Mouse (Mus musculus): ENCODE measurements around the gene Dr1.
A peak's percentile ranks its signal among the peaks of the same experiment; 100 is the strongest.
"Not testable (repeated sequence)": the region's sequence is repeated elsewhere in the genome, so short reads cannot be mapped to it uniquely, and the experiment has no call there.

The Dr1 gene

GRCm38 (mm10) chr5:108268127-108269062 lies at the start of gene Dr1:
Gene Dr1, plus strand, starts transcription at chr5:108268897.
- H3K27me3 ChIP-seq (ENCODE audit: control insufficient read depth, insufficient read depth, low read length, poor library complexity, severe bottlenecking) = no peaks in the 10 kb centered on the region
- H3K36me3 ChIP-seq (ENCODE audit: control insufficient read depth, insufficient read depth, low read length, poor library complexity, severe bottlenecking) = no peaks in the 10 kb centered on the region
- peak; percentile 91 for DNase-seq (ENCODE audit: low read depth, low spot score)

- Histone ChIP-seq H3K36me3 (ENCODE audit: control insufficient read depth, insufficient read depth, low read length, poor library complexity, severe bottlenecking) (no peaks in the 10 kb centered on the region), H3K27me3 (ENCODE audit: control insufficient read depth, insufficient read depth, low read length, poor library complexity, severe bottlenecking) (no peaks in the 10 kb centered on the region)
- peak; percentile 5 for DNase-seq (ENCODE audit: low read depth, low spot score)
Measured at GRCm38 (mm10) chr5:108224077-108224476, 44.6 kb upstream of the Dr1 start.

DNA sequence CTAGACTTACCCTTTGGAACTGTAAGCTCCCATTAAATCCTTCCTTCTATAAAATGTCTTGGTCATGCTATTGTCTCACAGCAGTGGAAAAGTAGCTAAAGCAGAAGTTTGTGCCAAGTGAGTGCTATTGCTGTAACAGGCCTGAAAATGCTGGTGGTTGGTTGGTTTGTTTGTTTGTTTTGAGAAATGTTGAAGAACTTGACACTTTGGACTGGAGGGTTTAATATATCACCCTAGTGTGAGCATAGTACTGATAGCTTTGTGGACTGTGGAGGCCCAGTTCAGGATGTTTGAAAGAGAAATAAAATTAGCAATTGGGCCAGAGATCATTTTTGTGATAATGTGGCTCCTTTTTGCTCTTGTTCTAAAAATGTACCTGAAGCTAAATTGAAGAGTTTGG lies 42.5 kb upstream of the Dr1 start:
- Histone ChIP-seq H3K27me3 (ENCODE audit: control insufficient read depth, insufficient read depth, low read length, poor library complexity, severe bottlenecking) (no peaks in the 10 kb centered on the region), H3K36me3 (ENCODE audit: control insufficient read depth, insufficient read depth, low read length, poor library complexity, severe bottlenecking) (no peaks in the 10 kb centered on the region)
- DNase-seq (ENCODE audit: low read depth, low spot score) = no peak

- DNase-seq (ENCODE audit: low read depth, low spot score) = peak; percentile 31
- Histone ChIP-seq H3K27me3 (ENCODE audit: control insufficient read depth, insufficient read depth, low read length, poor library complexity, severe bottlenecking) (no peaks in the 10 kb centered on the region), H3K36me3 (ENCODE audit: control insufficient read depth, insufficient read depth, low read length, poor library complexity, severe bottlenecking) (no peaks in the 10 kb centered on the region)
Measured at GRCm38 (mm10) chr5:108246314-108246765, 22.4 kb upstream of the Dr1 start.

DNA sequence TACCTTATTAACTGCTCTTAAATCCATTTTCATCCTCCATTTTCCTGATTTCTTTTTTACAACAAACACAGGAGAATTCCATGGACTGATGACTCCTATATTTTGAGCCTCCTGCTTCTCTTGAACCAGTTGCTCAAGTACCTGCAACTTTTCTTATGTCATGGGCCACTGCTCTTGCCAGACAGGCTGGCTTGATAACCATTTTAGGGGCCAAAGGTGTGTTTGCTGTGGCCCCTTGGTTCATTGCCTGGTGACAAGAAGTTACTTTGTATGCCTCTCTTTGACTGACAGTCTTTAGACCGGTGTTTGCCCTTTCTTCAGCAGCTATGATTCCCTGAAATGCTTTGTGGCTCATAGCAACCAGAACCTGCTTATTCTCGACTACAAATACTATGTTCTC lies 18.7 kb upstream of the Dr1 start:
- no peak for DNase-seq (ENCODE audit: low read depth, low spot score)
- H3K27me3 ChIP-seq (ENCODE audit: control insufficient read depth, insufficient read depth, low read length, poor library complexity, severe bottlenecking) = no peaks in the 10 kb centered on the region
- no peaks in the 10 kb centered on the region for H3K36me3 ChIP-seq (ENCODE audit: control insufficient read depth, insufficient read depth, low read length, poor library complexity, severe bottlenecking)

DNA sequence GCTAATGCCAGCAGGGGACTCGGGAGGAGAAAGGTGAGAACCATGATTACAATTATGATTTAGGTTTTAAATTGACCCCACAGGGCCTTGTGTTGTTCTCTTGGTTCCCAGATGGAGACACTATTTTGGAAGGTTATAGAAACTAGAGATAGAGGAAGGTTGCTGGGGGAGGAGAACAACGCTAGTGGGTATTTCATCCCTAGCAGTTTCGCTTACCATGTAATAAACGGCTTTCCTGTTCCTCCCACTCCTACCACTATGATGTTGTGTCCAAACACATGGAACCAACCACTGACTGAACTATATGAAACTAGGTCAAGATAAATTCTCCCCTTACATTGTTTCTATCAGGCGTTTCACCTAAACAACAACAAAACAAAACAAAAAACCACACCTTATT lies 13.4 kb upstream of the Dr1 start:
- no peaks in the 10 kb centered on the region for H3K36me3 ChIP-seq (ENCODE audit: control insufficient read depth, insufficient read depth, low read length, poor library complexity, severe bottlenecking)
- DNase-seq (ENCODE audit: low read depth, low spot score) = no peak
- no peaks in the 10 kb centered on the region for H3K27me3 ChIP-seq (ENCODE audit: control insufficient read depth, insufficient read depth, low read length, poor library complexity, severe bottlenecking)

- no peak for DNase-seq (ENCODE audit: low read depth, low spot score)
- H3K27me3 ChIP-seq (ENCODE audit: control insufficient read depth, insufficient read depth, low read length, poor library complexity, severe bottlenecking) = no peaks in the 10 kb centered on the region
- H3K36me3 ChIP-seq (ENCODE audit: control insufficient read depth, insufficient read depth, low read length, poor library complexity, severe bottlenecking) = no peaks in the 10 kb centered on the region
Measured at GRCm38 (mm10) chr5:108262722-108263121, 6.0 kb upstream of the Dr1 start.

DNA sequence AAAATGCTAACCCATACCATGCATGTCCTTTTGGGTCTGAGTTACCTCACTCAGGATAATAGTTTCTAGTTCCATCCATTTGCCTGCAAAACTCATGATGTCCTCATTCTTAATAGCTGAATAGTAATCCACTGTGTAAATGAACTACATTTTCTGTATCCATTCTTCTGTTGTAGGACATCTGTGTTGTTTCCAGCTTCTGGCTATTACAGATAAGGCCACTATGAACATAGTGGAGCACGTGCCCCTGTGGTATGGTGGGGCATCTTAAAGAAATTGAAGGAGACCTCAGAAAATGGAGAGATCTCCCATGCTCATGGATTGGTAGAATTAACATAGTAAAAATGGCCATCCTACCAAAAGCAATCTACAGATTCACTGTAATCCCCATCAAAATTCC lies 4.9 kb upstream of the Dr1 start:
- not testable (repeated sequence) for H3K27me3 ChIP-seq (ENCODE audit: control insufficient read depth, insufficient read depth, low read length, poor library complexity, severe bottlenecking); DNase-seq (ENCODE audit: low read depth, low spot score); H3K36me3 ChIP-seq (ENCODE audit: control insufficient read depth, insufficient read depth, low read length, poor library complexity, severe bottlenecking)

- Histone ChIP-seq H3K36me3 (ENCODE audit: control insufficient read depth, insufficient read depth, low read length, poor library complexity, severe bottlenecking) (no peaks in the 10 kb centered on the region), H3K27me3 (ENCODE audit: control insufficient read depth, insufficient read depth, low read length, poor library complexity, severe bottlenecking) (no peaks in the 10 kb centered on the region)
- DNase-seq (ENCODE audit: low read depth, low spot score) = no peak
Measured at GRCm38 (mm10) chr5:108266990-108267389, 1.7 kb upstream of the Dr1 start.

DNA sequence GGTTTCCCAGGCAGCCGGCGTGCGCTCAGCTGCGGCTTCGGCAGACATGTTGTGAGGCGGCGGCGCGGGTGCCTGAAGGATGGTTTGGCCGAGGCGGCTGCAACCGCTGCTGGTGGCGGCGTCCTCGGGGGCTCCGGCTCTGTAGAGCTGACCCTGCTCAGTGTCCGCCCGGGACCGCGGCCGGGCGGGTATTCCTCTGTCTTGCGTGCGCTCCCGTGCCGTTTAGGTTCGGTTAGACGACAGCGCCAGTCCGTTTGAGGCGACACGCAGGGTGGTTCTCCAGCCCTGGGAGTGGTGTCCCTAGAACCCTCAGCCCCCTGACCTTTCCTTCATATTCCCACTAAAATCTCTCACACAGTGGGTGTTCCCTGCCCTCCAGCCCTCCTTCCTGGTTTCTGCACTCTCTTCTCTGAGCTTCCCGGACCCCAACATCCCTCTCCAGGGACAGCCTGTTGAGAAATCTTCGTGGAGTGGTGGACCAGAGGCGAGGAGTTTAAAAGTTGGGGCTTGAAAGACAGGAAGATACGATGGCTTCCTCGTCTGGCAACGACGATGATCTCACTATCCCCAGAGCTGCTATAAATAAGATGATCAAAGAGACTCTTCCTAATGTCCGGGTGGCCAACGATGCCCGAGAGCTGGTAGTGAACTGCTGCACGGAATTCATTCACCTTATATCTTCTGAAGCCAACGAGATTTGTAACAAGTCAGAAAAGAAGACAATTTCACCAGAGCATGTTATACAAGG lies 540 bp downstream of the Dr1 start:
- DNase-seq (ENCODE audit: low read depth, low spot score) = peak; percentile 4
- Histone ChIP-seq H3K27me3 (ENCODE audit: control insufficient read depth, insufficient read depth, low read length, poor library complexity, severe bottlenecking) (no peaks in the 10 kb centered on the region), H3K36me3 (ENCODE audit: control insufficient read depth, insufficient read depth, low read length, poor library complexity, severe bottlenecking) (no peaks in the 10 kb centered on the region)

- Histone ChIP-seq H3K27me3 (ENCODE audit: control insufficient read depth, insufficient read depth, low read length, poor library complexity, severe bottlenecking) (no peaks in the 10 kb centered on the region), H3K36me3 (ENCODE audit: control insufficient read depth, insufficient read depth, low read length, poor library complexity, severe bottlenecking) (peaks cover 2% of the 10 kb centered on the region; the same call in 1 of the 2 replicates)
- peak; percentile 4 for DNase-seq (ENCODE audit: low read depth, low spot score)
Measured at GRCm38 (mm10) chr5:108269811-108270151, 1.1 kb downstream of the Dr1 start.

GRCm38 (mm10) chr5:108270415-108270814 lies 1.7 kb downstream of the Dr1 start:
- no peak for DNase-seq (ENCODE audit: low read depth, low spot score)
- H3K36me3 ChIP-seq (ENCODE audit: control insufficient read depth, insufficient read depth, low read length, poor library complexity, severe bottlenecking) = peaks cover 2% of the 10 kb centered on the region; the same call in 1 of the 2 replicates
- no peaks in the 10 kb centered on the region for H3K27me3 ChIP-seq (ENCODE audit: control insufficient read depth, insufficient read depth, low read length, poor library complexity, severe bottlenecking)

- not testable (repeated sequence) for H3K36me3 ChIP-seq (ENCODE audit: control insufficient read depth, insufficient read depth, low read length, poor library complexity, severe bottlenecking); DNase-seq (ENCODE audit: low read depth, low spot score); H3K27me3 ChIP-seq (ENCODE audit: control insufficient read depth, insufficient read depth, low read length, poor library complexity, severe bottlenecking)
Measured at GRCm38 (mm10) chr5:108271345-108271744, 2.6 kb downstream of the Dr1 start.

DNA sequence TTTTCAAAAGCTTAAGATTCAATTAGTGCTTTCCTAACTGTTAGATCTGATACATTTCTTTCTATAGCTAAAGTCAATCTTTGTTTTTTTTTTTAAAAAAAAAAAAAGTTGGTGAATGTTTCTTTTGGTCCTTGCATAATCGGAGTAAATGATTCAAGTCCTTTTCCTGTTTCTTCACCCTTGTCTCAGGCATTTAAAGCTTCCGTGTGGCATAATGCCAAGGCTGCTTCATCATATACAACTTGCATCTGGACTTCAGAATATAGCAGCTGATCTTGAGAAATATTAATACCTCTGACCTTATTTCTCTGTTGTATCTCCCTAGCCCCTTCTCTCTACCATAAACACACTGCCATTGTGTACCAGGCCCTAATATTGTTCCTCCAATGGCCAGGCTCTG lies 18.3 kb downstream of the Dr1 start:
- Histone ChIP-seq H3K27me3 (ENCODE audit: control insufficient read depth, insufficient read depth, low read length, poor library complexity, severe bottlenecking) (no peaks in the 10 kb centered on the region), H3K36me3 (ENCODE audit: control insufficient read depth, insufficient read depth, low read length, poor library complexity, severe bottlenecking) (no peaks in the 10 kb centered on the region)
- no peak for DNase-seq (ENCODE audit: low read depth, low spot score)

DNA sequence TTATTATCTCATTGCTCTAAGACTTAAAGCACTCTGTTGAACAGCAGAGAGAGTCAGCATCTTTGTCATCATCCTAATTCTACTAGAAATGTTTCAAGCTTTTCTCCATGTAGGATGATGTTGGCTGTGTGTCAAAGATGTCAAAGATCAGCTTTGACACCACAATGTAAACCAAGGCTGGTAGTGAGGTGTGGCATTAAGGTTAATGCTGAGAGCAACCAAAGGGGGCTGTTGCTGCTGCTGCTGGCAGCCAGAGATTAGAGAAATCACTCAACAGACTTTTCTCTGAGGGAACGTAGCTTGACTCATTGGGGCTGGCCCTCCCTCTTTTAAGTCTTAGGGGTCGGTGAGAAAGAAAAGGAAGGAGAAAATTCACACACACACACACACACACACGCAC lies 32.9 kb downstream of the Dr1 start:
- no peak for DNase-seq (ENCODE audit: low read depth, low spot score)
- Histone ChIP-seq H3K27me3 (ENCODE audit: control insufficient read depth, insufficient read depth, low read length, poor library complexity, severe bottlenecking) (no peaks in the 10 kb centered on the region), H3K36me3 (ENCODE audit: control insufficient read depth, insufficient read depth, low read length, poor library complexity, severe bottlenecking) (no peaks in the 10 kb centered on the region)
